Mouse (Mus musculus): ENCODE results near the gene Tex2.
"Not testable (repeated sequence)": the region's sequence is repeated elsewhere in the genome, so short reads cannot be mapped to it uniquely, and the experiment has no call there.

Tex2 gene

DNA sequence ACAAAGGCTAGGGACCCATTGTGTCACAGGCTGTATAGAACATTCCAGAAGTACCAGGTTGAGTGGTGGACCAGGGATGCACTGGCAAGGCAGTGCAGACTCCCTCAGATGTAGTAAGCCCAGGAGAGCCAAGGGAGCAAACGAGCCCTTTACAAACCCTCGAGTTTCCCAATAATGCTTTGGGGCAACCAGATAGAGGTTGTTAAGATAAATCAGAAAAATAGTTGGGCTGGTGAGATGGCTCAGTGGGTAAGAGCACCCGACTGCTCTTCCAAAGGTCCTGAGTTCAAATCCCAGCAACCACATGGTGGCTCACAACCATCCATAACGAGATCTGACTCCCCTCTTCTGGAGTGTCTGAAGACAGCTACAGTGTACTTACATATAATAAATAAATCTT lies 5.5 kb upstream of the Tex2 start:
- DNase-seq (ENCODE audit: low spot score): not testable (repeated sequence)

- no peak for DNase-seq (ENCODE audit: low spot score)
These were observed 4.8 kb upstream of the Tex2 start for GRCm38 (mm10) chr11:106617821-106618580.

DNA sequence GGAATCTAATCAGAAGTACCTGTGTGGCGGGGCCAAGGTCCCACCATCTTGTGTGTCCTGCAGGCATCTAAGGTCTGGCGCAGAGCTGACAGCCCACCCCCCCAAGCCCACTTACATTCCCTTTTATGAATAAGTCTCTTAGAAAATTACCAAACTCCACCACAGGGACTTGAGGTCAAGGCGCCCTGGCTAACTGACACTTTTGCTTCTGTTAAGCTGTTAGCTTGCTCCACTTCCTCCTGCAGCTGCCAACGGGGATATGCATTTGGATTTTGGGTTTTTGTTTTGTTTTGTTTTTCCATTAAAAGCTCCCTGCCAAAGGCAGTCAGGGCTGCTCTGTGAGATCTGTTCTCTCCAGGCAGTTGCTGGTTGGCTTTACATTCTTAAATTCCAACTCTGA lies 2.3 kb upstream of the Tex2 start:
- DNase-seq (ENCODE audit: low spot score): peak; percentile 43

GRCm38 (mm10) chr11:106614339-106614645 lies 1.1 kb upstream of the Tex2 start:
- DNase-seq (ENCODE audit: low spot score): no peak

DNA sequence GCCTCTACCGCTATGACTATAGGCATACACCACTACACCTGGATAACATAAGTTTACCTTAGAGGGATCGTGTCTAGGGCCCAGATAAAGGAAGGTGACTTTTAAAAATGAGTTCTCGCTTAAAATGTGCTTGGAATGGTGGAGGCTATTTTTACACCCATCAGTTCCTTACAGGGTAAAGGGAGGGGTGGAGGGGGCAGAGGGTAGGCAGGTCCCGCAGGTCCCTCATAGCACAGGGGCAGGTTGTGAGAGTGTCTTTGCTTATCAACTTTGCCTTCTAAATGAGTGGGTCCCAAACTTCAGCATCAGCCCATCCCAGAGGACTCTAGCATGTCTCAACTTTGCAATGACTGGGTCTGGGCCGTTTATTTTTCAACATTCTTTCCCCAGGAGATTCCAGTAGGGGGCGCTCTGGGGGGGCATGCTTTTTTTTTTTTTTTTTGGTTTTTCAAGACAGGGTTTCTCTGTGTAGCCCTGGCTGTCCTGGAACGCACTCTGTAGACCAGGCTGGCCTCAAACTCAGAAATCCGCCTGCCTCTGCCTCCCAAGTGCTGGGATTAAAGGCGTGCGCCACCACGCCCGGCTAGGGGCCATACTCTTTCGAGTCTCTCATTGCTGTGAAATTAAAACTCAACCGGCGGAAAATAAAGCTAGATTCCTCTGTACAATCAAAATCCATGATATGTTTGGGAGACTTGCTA lies 565 bp upstream of the Tex2 start:
- no peak for DNase-seq (ENCODE audit: low spot score)

DNA sequence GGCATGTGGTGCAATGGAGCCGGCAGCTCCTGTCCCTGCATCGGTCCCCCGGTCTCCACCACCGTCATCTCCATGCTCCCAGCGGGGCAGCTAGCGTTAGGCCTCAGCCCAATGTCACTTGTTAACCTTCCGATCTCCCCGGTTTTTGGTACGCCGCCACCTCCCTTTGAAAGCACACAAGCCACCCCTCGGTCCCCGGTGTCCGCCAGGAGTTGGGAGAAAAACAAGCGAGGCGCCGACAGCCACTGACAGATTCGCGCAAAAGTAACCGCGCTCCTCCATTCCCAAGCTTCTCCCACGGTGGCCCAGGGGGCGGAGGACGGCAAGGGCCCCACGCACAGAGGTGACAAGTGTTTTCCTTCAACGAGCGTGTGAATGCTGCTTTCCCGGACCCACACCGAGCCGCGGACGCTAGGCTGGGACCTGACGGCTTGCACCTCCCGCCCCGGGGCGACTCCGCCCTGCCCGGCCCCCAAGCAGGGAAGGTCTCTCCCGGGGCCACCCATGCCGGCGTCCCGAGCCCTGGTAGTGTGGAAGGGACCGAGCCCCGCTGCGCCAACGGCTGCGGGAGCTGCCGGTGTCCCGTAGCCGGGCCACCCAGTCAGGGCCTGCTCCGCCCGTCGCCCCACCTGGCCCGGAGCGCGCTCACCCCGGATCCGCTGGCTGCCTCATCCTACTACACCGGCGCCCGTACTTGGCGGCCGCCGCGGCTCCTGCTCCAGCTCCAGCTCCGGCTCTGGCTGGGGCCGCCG lies 838 bp downstream of the Tex2 start:
- DNase-seq (ENCODE audit: low spot score): peak; percentile 42

DNA sequence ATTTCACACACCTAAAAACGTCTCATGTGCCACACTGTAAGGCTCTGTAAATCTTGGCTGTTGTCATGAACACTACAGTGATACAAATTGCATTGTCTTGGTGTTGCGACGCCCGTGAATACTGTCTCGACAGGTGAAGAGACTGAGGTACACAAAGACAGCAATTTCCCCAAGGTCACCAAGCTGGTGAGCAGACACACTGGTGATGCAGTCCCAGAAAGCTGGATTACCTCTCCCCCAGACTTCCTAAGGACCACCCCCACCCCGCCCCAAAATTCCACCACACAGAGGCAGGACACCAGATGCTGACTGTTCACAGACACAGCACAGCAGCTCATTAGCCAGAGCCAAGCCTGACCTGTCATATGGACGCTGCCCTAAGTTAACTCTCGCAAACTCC lies 3.5 kb downstream of the Tex2 start:
- DNase-seq (ENCODE audit: low spot score): no peak

GRCm38 (mm10) chr11:106607316-106607715 lies 5.9 kb downstream of the Tex2 start:
- no peak for DNase-seq (ENCODE audit: low spot score)

DNA sequence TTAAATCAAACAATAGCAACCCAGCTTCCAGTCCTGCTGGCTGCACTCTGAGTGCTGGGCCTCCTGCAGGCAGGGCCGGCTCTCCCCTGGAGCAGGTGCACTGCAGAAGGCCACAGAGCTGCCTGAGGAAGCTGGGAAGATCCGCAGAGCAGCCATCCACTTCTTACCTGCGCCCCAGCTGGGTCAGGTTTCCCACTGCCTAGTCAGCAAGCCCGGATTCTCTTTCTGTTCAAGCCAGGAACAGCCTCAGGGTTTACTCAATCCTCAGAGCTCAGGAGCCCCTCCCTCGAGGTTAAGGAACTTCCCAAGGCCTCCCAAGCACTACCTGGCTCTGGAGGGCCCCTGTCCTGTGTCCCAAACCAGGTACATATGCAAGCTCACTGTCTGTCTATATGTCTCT lies 7.2 kb downstream of the Tex2 start:
- no peak for DNase-seq (ENCODE audit: low spot score)

DNA sequence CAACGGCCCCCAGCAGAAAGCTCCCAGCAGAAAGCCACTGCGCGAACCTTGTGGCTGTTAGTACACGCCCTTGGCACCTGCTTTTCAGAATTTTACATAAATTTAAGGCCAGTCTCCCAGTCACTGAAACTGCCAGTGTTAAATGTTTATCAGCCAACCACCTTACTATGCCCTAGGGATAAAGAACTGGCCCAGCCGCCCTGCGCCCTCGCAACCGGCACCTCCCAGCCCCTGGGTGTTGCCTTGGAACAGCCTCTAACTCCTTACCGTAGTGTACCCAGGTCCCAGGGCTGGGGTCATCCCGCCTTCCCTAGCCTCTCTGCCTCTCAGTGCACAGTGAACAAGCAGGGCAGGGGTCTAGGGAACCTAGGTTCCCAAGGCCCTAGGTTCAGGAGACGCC lies 10.0 kb downstream of the Tex2 start:
- no peak for DNase-seq (ENCODE audit: low spot score)

GRCm38 (mm10) chr11:106600124-106600523 lies 13.1 kb downstream of the Tex2 start:
- no peak for DNase-seq (ENCODE audit: low spot score)

GRCm38 (mm10) chr11:106599345-106599744 lies 13.9 kb downstream of the Tex2 start:
- no peak for DNase-seq (ENCODE audit: low spot score)

- no peak for DNase-seq (ENCODE audit: low spot score)
These were observed 14.9 kb downstream of the Tex2 start for GRCm38 (mm10) chr11:106598339-106598738.

GRCm38 (mm10) chr11:106597737-106598330 lies 15.4 kb downstream of the Tex2 start:
- DNase-seq (ENCODE audit: low spot score): no peak

- no peak for DNase-seq (ENCODE audit: low spot score)
These were observed 22.0 kb downstream of the Tex2 start for GRCm38 (mm10) chr11:106591183-106591582.

DNA sequence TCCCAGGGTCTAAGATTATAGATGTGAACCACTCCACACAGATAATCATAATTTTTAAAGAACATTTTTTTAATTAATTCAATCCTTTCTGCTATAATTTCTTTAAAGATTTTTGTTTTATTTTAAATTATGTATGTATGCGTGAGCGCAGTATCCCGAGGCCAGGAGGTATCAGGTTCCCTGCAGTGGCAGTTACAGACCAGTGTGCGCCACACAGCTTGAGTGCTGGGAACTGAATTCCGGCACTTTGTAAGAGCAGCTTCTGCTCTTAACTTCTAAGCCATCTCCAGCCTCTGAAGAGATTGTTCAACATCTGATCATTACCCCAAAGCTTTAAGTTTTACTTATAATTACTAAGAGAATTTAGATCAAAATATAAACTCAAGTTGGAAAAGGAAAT lies 23.1 kb downstream of the Tex2 start:
- DNase-seq (ENCODE audit: low spot score): no peak

DNA sequence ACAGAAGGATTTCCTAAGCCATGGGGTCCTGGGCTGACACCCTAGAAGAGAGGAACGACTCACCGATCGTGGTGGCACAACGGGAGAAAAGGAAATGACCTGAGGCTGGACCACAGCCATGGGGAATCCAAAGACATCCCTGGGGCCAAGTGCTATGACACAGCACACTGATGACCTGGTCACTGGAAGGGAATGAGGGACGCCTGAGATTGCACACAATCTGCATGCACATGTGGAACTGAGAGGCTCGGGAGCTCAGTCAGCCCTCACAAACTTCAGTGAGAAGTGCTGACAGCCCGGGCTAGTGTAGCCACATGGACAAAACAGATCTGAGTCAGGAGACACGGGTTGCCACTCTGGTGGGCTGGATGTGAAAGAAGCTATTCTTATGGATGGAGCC lies 24.4 kb downstream of the Tex2 start:
- no peak for DNase-seq (ENCODE audit: low spot score)

GRCm38 (mm10) chr11:106587786-106588519 lies 25.3 kb downstream of the Tex2 start:
- no peak for DNase-seq (ENCODE audit: low spot score)

GRCm38 (mm10) chr11:106583801-106584200 lies 29.4 kb downstream of the Tex2 start:
- no peak for DNase-seq (ENCODE audit: low spot score)

DNA sequence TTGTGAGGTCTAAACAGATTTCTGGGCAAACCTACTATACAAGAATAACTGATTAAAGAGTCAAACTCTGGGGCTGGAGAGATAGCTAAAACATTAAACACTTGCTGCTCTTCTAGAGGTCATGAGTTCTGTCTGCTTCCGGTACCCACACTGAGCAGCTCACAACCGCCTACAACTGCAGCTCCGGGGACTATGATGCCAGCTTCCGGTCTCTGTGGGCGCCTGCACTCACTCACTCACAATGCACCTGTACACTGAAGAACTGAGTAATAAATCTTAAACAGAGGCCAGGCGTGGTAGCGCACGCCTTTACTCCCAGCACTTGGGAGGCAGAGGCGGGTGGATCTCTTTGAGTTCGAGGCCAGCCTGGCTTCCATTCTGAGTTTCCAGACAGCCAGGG lies 31.9 kb downstream of the Tex2 start:
- DNase-seq (ENCODE audit: low spot score): no peak

GRCm38 (mm10) chr11:106580468-106580867 lies 32.8 kb downstream of the Tex2 start:
- DNase-seq (ENCODE audit: low spot score): no peak

- DNase-seq (ENCODE audit: low spot score): no peak
These were observed 33.3 kb downstream of the Tex2 start for GRCm38 (mm10) chr11:106579957-106580356.

Data from ovary, postnatal 36 days (tissue).